Mouse (Mus musculus): Measurements from ENCODE around the gene Slc7a8. TPM values are rescaled to one million over a fixed set of nuclear protein-coding genes. Genes with fewer than 3 reads are reported as not detected.
A peak's percentile ranks its signal among the peaks of the same experiment; 100 is the strongest.

Gene Slc7a8
- polyA plus RNA-seq, 1 experiment from 2014 or later: 3.3 TPM

GRCm38 (mm10) chr14:54709054-54709453 lies 72.7 kb downstream of the Slc7a8 start:
- no peak overlapping the region for H3K27ac ChIP-seq (replicated peaks)
- no peak overlapping the region for H3K9ac ChIP-seq (replicated peaks)
- no peak for ATAC-seq (ENCODE audit: low FRiP score, low read depth)
- H3K36me3 ChIP-seq: no peaks in the 10 kb centered on the region
- H3K4me2 ChIP-seq (replicated peaks): no peak overlapping the region
- no peaks in the 10 kb centered on the region for H3K27me3 ChIP-seq
- no peak overlapping the region for H3K4me3 ChIP-seq
- no peaks in the 10 kb centered on the region for H3K9me3 ChIP-seq
- WGBS: 90% methylated on average over 9 of the region's 9 CpGs
- H3K4me1 ChIP-seq: no peaks in the 10 kb centered on the region

- Histone ChIP-seq H3K27me3 (0 out of 2 replicates have a peak, but pooled peaks cover 2% of the 10 kb centered on the region), H3K27ac (replicated peaks) (no peak overlapping the region), H3K9me3 (no peaks in the 10 kb centered on the region), H3K4me2 (replicated peaks) (no peak overlapping the region), H3K9ac (replicated peaks) (0 out of 2 replicates have a peak overlapping the region, but pooled peaks have one; percentile 20), H3K4me3 (no peak overlapping the region), H3K36me3 (no peaks in the 10 kb centered on the region), H3K4me1 (no peaks in the 10 kb centered on the region)
- 54% methylated on average over 15 of the region's 17 CpGs for WGBS
- ATAC-seq (ENCODE audit: low FRiP score, low read depth): no peak
These were observed 75.0 kb downstream of the Slc7a8 start for GRCm38 (mm10) chr14:54706589-54707320.

- ATAC-seq (ENCODE audit: low FRiP score, low read depth): no peak
- H3K9ac ChIP-seq (replicated peaks): no peak overlapping the region
- no peak overlapping the region for H3K4me3 ChIP-seq
- H3K4me2 ChIP-seq (replicated peaks): no peak overlapping the region
- no peaks in the 10 kb centered on the region for H3K36me3 ChIP-seq
- 0 out of 2 replicates have a peak, but pooled peaks cover 3% of the 10 kb centered on the region for H3K27me3 ChIP-seq
- no peaks in the 10 kb centered on the region for H3K9me3 ChIP-seq
- no peak overlapping the region for H3K27ac ChIP-seq (replicated peaks)
- H3K4me1 ChIP-seq: no peaks in the 10 kb centered on the region
- WGBS: 59% methylated on average over 5 of the region's 5 CpGs
These were observed 75.9 kb downstream of the Slc7a8 start for GRCm38 (mm10) chr14:54705844-54706243.

- 0 out of 2 replicates have a peak, but pooled peaks cover 3% of the 10 kb centered on the region for H3K27me3 ChIP-seq
These were observed 78.5 kb downstream of the Slc7a8 start for GRCm38 (mm10) chr14:54703207-54703606.

GRCm38 (mm10) chr14:54701298-54701697 lies 80.4 kb downstream of the Slc7a8 start:
- Histone ChIP-seq H3K4me1 (no peaks in the 10 kb centered on the region), H3K9ac (replicated peaks) (no peak overlapping the region), H3K9me3 (no peaks in the 10 kb centered on the region), H3K4me2 (replicated peaks) (no peak overlapping the region), H3K36me3 (no peaks in the 10 kb centered on the region), H3K27me3 (0 out of 2 replicates have a peak, but pooled peaks cover 3% of the 10 kb centered on the region), H3K27ac (replicated peaks) (no peak overlapping the region), H3K4me3 (no peak overlapping the region)
- no peak for ATAC-seq (ENCODE audit: low FRiP score, low read depth)
- WGBS: 9% methylated on average over 6 of the region's 6 CpGs

More at GRCm38 (mm10) chr14:54703207-54703606, 78.5 kb downstream of the Slc7a8 start:
- Histone ChIP-seq H3K4me3 (no peak overlapping the region), H3K27ac (replicated peaks) (no peak overlapping the region), H3K9me3 (no peaks in the 10 kb centered on the region), H3K4me1 (no peaks in the 10 kb centered on the region), H3K36me3 (no peaks in the 10 kb centered on the region), H3K4me2 (replicated peaks) (no peak overlapping the region), H3K9ac (replicated peaks) (no peak overlapping the region)
- WGBS: 69% methylated on average over 10 of the region's 10 CpGs
- ATAC-seq (ENCODE audit: low FRiP score, low read depth): no peak

- WGBS: 53% methylated on average over 3 of the region's 3 CpGs
- H3K27ac ChIP-seq (replicated peaks): no peak overlapping the region
- no peak for ATAC-seq (ENCODE audit: low FRiP score, low read depth)
These were observed 82.2 kb downstream of the Slc7a8 start for GRCm38 (mm10) chr14:54699586-54699985.

GRCm38 (mm10) chr14:54698733-54699132 lies 83.0 kb downstream of the Slc7a8 start, which contains the start of gene Gm29776:
Gene Gm29776 (minus strand): TSS chr14:54698833.
- no peak within 1 kb of the TSS for H3K27ac ChIP-seq (replicated peaks)
- no peak within 1 kb of the TSS for H3K4me3 ChIP-seq
- H3K4me2 ChIP-seq (replicated peaks): no peak within 1 kb of the TSS
- no peaks in the 10 kb centered on the region for H3K4me1 ChIP-seq
- 0 out of 2 replicates have a peak, but pooled peaks cover 3% of the 10 kb centered on the region for H3K27me3 ChIP-seq
- no peak within 1 kb of the TSS for H3K9ac ChIP-seq (replicated peaks)
- WGBS: 67% methylated on average over 4 of the region's 4 CpGs
- H3K9me3 ChIP-seq: no peaks in the 10 kb centered on the region
- H3K36me3 ChIP-seq: peaks cover 8% of the 10 kb centered on the region
- ATAC-seq (ENCODE audit: low FRiP score, low read depth): no peak

More at GRCm38 (mm10) chr14:54699586-54699985, 82.2 kb downstream of the Slc7a8 start:
- Histone ChIP-seq H3K36me3 (0 out of 2 replicates have a peak, but pooled peaks cover under 1% of the 10 kb centered on the region), H3K9ac (replicated peaks) (no peak overlapping the region), H3K4me3 (no peak overlapping the region), H3K27me3 (0 out of 2 replicates have a peak, but pooled peaks cover 3% of the 10 kb centered on the region), H3K9me3 (no peaks in the 10 kb centered on the region), H3K4me2 (replicated peaks) (no peak overlapping the region), H3K4me1 (no peaks in the 10 kb centered on the region)

- H3K9ac ChIP-seq (replicated peaks): no peak overlapping the region
- H3K36me3 ChIP-seq: peaks cover 22% of the 10 kb centered on the region
- H3K27me3 ChIP-seq: 0 out of 2 replicates have a peak, but pooled peaks cover under 1% of the 10 kb centered on the region
- no peaks in the 10 kb centered on the region for H3K9me3 ChIP-seq
- no peak overlapping the region for H3K4me3 ChIP-seq
- no peak overlapping the region for H3K4me2 ChIP-seq (replicated peaks)
- no peak overlapping the region for H3K27ac ChIP-seq (replicated peaks)
- H3K4me1 ChIP-seq: no peaks in the 10 kb centered on the region
- WGBS: 88% methylated on average over 4 of the region's 4 CpGs
- no peak for ATAC-seq (ENCODE audit: low FRiP score, low read depth)
These were observed 85.0 kb downstream of the Slc7a8 start for GRCm38 (mm10) chr14:54696752-54697151.

GRCm38 (mm10) chr14:54695042-54695441 lies 86.7 kb downstream of the Slc7a8 start:
- whole genome bisulfite sequencing: 85% methylated on average over 6 of the region's 6 CpGs

GRCm38 (mm10) chr14:54687251-54687650 lies 94.5 kb downstream of the Slc7a8 start:
- Histone ChIP-seq H3K9me3 (no peaks in the 10 kb centered on the region), H3K27ac (replicated peaks) (peak overlapping the region; percentile 92), H3K4me3 (peak overlapping the region; percentile 75), H3K27me3 (no peaks in the 10 kb centered on the region), H3K4me2 (replicated peaks) (peak overlapping the region; percentile 71), H3K4me1 (peaks cover 23% of the 10 kb centered on the region), H3K9ac (replicated peaks) (peak overlapping the region; percentile 72), H3K36me3 (peaks cover 40% of the 10 kb centered on the region)
- ATAC-seq (ENCODE audit: low FRiP score, low read depth): no peak
- 11% methylated on average over 8 of the region's 8 CpGs for WGBS

More at GRCm38 (mm10) chr14:54695042-54695441, 86.7 kb downstream of the Slc7a8 start:
- Histone ChIP-seq H3K9me3 (no peaks in the 10 kb centered on the region), H3K4me2 (replicated peaks) (no peak overlapping the region), H3K4me3 (no peak overlapping the region), H3K4me1 (no peaks in the 10 kb centered on the region), H3K27ac (replicated peaks) (no peak overlapping the region), H3K36me3 (peaks cover 32% of the 10 kb centered on the region), H3K27me3 (no peaks in the 10 kb centered on the region), H3K9ac (replicated peaks) (no peak overlapping the region)
- ATAC-seq (ENCODE audit: low FRiP score, low read depth): no peak

GRCm38 (mm10) chr14:54686522-54687143 lies 95.1 kb downstream of the Slc7a8 start, which contains the start of gene Acin1:
Gene Acin1 (minus strand): TSS chr14:54686931.
- Histone ChIP-seq H3K27ac (replicated peaks) (peak within 1 kb of the TSS; percentile 92), H3K9me3 (no peaks in the 10 kb centered on the region), H3K9ac (replicated peaks) (peak within 1 kb of the TSS; percentile 83), H3K36me3 (peaks cover 46% of the 10 kb centered on the region), H3K4me2 (replicated peaks) (peak within 1 kb of the TSS; percentile 83), H3K4me1 (peaks cover 23% of the 10 kb centered on the region), H3K4me3 (peak within 1 kb of the TSS; percentile 75), H3K27me3 (no peaks in the 10 kb centered on the region)
- peak; percentile 97 for ATAC-seq (ENCODE audit: low FRiP score, low read depth)
- under 1% methylated on average over 44 of the region's 44 CpGs for WGBS

- under 1% methylated on average over 41 of the region's 41 CpGs for WGBS
- H3K4me3 ChIP-seq: peak within 1 kb of the TSS; percentile 75
- peak within 1 kb of the TSS; percentile 83 for H3K4me2 ChIP-seq (replicated peaks)
- H3K9ac ChIP-seq (replicated peaks): peak within 1 kb of the TSS; percentile 83
- H3K9me3 ChIP-seq: no peaks in the 10 kb centered on the region
- H3K27ac ChIP-seq (replicated peaks): peak within 1 kb of the TSS; percentile 92
- peak; percentile 77 for ATAC-seq (ENCODE audit: low FRiP score, low read depth)
- H3K27me3 ChIP-seq: no peaks in the 10 kb centered on the region
- peaks cover 49% of the 10 kb centered on the region for H3K36me3 ChIP-seq
- peaks cover 23% of the 10 kb centered on the region for H3K4me1 ChIP-seq
These were observed 95.7 kb downstream of the Slc7a8 start, which contains the start of gene 1700123O20Rik for GRCm38 (mm10) chr14:54686063-54686521. Gene 1700123O20Rik (plus strand): TSS chr14:54686216.
